Mouse (Mus musculus) olfactory bulb, adult 2 months (tissue): ENCODE measurements at regions not wholly inside any gene's neighbourhood (a gene's known extent, or its start where the extent isn't known, plus 50 kb on each side); places are given as distances from the start of the nearest gene placed in this dataset.

Experiments
- CTCF ChIP-seq: fragments of 200-500 bp; IDR thresholded peaks from 2 replicates; pipeline ENCODE4 v1.5.1; 2012; ENCODE audit warnings: low read depth, mild to moderate bottlenecking, low read length, moderate library complexity; ENCODE audit not compliant: insufficient read depth
- POLR2A ChIP-seq: fragments of 200-500 bp; IDR thresholded peaks from 2 replicates; pipeline ENCODE4 v1.6.1; 2012; ENCODE audit warnings: mild to moderate bottlenecking, low read depth, low read length, moderate library complexity; ENCODE audit not compliant: insufficient read depth

GRCm38 (mm10) chr10:111815821-111816599 is 156.5 kb upstream of the Krr1 start:
- no peak for TF ChIP-seq POLR2A
- TF ChIP-seq CTCF, result no peak
